Mouse (Mus musculus): ENCODE results near the gene Ddx50. TPM values are rescaled to one million over a fixed set of nuclear protein-coding genes. Genes with fewer than 3 reads are reported as not detected.

The Ddx50 gene
- total and polyA plus RNA-seq, 3 experiments, result 35.4 to 67.5 (median 58.0) TPM

DNA sequence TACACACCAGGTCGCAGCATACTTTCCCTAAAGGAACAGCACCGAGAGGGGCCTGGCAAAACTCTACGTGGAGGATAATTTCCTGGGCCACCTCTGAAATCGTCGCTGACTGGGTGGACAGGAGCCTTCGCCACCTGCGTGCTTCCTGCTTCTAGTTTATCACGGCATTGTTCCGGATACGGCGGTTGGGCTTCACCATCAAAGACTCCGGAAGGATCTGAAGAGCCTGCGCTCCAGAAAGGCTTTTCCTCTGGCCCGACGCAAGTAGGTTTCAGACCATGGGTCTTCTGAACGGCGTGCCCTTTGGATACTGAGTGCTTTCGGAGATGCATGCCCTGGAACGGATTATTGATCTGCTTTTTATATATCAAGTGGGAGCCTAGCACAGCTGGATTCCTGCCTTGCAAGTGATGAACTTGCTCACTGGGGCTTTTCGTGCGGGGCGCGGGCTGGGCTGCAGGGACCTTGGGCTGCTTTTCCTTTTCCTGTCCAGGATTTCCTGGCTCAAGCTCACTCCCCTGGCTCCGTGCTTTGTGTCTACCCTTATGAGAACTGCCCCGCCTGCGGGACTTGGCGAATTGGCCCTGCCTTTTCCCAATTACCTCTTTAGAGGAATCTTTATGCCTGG, 14.1 kb upstream of the Ddx50 start:
- no peak overlapping the region for H3K4me3 ChIP-seq (ENCODE audit: low read depth, low read length)
- peaks cover 7% of the 10 kb centered on the region; the same call in 1 of the 2 replicates for H3K27me3 ChIP-seq (ENCODE audit: insufficient read depth, low read length)
- no peaks in the 10 kb centered on the region for H3K9me3 ChIP-seq (replicated peaks)
- no peaks in the 10 kb centered on the region; the same call in 1 of the 2 replicates for H3K4me1 ChIP-seq (ENCODE audit: insufficient read depth, low read depth, low read length)
- no peak for DNase-seq (ENCODE audit: low spot score)
- ATAC-seq (ENCODE audit: extremely low read depth, insufficient number of reproducible peaks, low FRiP score, poor library complexity, severe bottlenecking), result no peak
- no peaks in the 10 kb centered on the region for H3K36me3 ChIP-seq (replicated peaks)
- TF ChIP-seq TAL1 (conservative IDR thresholded peaks at IDR 0.05; ENCODE audit: low read depth, low read length), result no peak
- TF ChIP-seq GATA2 (IDR thresholded peaks at IDR 0.05; ENCODE audit: borderline replicate concordance, low read depth, low read length), result no peak
- no peak for TF ChIP-seq POLR2AphosphoS5 (IDR thresholded peaks at IDR 0.05; ENCODE audit: insufficient replicate concordance, low read depth, low read length)
- no peak for TF ChIP-seq CTCF (IDR thresholded peaks at IDR 0.05; ENCODE audit: low read depth, low read length)

DNA sequence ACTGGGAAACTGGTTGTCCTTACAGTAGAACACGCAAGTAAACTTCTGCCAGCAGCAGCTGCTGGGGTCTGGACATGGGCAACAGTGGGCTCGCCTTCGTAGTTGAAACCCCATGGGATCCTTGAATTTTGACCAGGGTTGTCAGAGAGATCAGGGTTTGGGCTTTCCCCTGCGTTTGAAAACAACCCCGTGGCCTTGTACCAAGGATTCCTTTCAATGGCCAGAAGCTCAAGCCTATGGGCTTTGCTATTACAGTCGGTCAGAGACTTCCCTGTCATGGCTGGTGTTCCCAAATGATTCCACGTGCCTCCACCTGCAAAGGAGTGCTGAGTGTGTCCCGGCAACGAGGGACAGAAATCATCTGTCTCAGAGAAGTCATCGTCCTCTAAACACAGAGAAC, 13.2 kb upstream of the Ddx50 start:
- H3K27me3 ChIP-seq (ENCODE audit: insufficient read depth, low read length), result peaks cover 4% of the 10 kb centered on the region; the same call in 1 of the 2 replicates
- H3K9me3 ChIP-seq (replicated peaks), result no peaks in the 10 kb centered on the region
- no peaks in the 10 kb centered on the region for H3K36me3 ChIP-seq (replicated peaks)
- DNase-seq (ENCODE audit: low spot score) (no peak), ATAC-seq (ENCODE audit: extremely low read depth, insufficient number of reproducible peaks, low FRiP score, poor library complexity, severe bottlenecking) (no peak)
- H3K4me1 ChIP-seq (ENCODE audit: insufficient read depth, low read depth, low read length), result no peaks in the 10 kb centered on the region; the same call in 1 of the 2 replicates
- H3K4me3 ChIP-seq (ENCODE audit: low read depth, low read length), result no peak overlapping the region
- TF ChIP-seq TAL1 (conservative IDR thresholded peaks at IDR 0.05; ENCODE audit: low read depth, low read length), result no peak
- no peak for TF ChIP-seq POLR2AphosphoS5 (IDR thresholded peaks at IDR 0.05; ENCODE audit: insufficient replicate concordance, low read depth, low read length)
- TF ChIP-seq CTCF (IDR thresholded peaks at IDR 0.05; ENCODE audit: low read depth, low read length), result no peak
- TF ChIP-seq GATA1 (IDR thresholded peaks at IDR 0.05; ENCODE audit: borderline replicate concordance, low read length), result no peak

DNA sequence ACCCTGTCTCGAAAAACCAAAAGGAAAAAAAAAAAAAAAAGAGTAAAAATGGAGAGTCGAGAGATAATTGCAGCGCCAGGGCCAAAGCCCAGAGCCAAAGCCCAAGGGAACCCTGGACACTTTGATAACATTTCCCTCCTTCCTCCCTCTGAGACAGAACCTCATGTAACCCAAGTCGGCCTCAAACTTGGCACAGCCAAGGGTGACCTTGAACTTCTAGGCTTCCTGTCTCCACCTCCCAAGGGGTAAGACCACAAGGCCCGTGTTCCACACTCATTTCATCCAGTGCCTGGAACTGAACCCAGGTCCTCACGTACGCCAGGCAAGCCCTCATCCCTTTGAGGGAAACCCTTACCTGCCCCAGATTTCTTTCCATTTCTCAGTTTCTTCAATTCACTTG, 5.7 kb upstream of the Ddx50 start:
- H3K27me3 ChIP-seq (ENCODE audit: insufficient read depth, low read length), result no peaks in the 10 kb centered on the region
- no peaks in the 10 kb centered on the region for H3K36me3 ChIP-seq (replicated peaks)
- DNase-seq (ENCODE audit: low spot score) (no peak), ATAC-seq (ENCODE audit: extremely low read depth, insufficient number of reproducible peaks, low FRiP score, poor library complexity, severe bottlenecking) (no peak)
- H3K4me3 ChIP-seq (ENCODE audit: low read depth, low read length), result no peak overlapping the region
- H3K4me1 ChIP-seq (ENCODE audit: insufficient read depth, low read depth, low read length), result peaks cover 4% of the 10 kb centered on the region; the same call in 1 of the 2 replicates
- no peaks in the 10 kb centered on the region for H3K9me3 ChIP-seq (replicated peaks)
- TF ChIP-seq CTCF (IDR thresholded peaks at IDR 0.05; ENCODE audit: low read depth, low read length) (no peak), POLR2AphosphoS5 (IDR thresholded peaks at IDR 0.05; ENCODE audit: insufficient replicate concordance, low read depth, low read length) (no peak), GATA1 (IDR thresholded peaks at IDR 0.05; ENCODE audit: borderline replicate concordance, low read length) (no peak), GATA2 (IDR thresholded peaks at IDR 0.05; ENCODE audit: borderline replicate concordance, low read depth, low read length) (no peak), TAL1 (conservative IDR thresholded peaks at IDR 0.05; ENCODE audit: low read depth, low read length) (no peak)

DNA sequence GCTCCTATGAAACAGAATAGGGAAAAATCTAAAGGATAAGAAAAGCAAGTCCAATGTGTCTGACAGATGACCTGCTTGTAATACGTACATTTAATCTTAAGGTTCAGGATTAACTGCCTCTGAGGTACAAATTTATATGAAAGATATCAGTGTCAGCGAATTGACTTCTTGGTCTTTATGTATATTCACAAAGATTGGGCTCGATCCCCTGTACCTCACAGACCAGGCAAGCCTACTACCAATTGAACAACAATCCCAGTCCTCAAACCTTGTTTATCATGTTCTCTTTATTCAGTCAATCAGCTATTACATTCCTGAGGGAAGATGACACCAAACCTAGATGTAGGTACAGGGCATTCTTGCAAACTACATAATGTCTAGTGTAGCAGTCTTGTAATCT, 943 bp upstream of the Ddx50 start:
- Histone ChIP-seq H3K4me3 (ENCODE audit: low read depth, low read length) (peak overlapping the region; percentile 82; the same call in 1 of the 2 replicates), H3K9me3 (replicated peaks) (no peaks in the 10 kb centered on the region), H3K36me3 (replicated peaks) (peaks cover 3% of the 10 kb centered on the region), H3K4me1 (ENCODE audit: insufficient read depth, low read depth, low read length) (peaks cover 8% of the 10 kb centered on the region; the same call in 1 of the 2 replicates), H3K27me3 (ENCODE audit: insufficient read depth, low read length) (no peaks in the 10 kb centered on the region)
- ATAC-seq (ENCODE audit: extremely low read depth, insufficient number of reproducible peaks, low FRiP score, poor library complexity, severe bottlenecking), result no peak
- TF ChIP-seq GATA2 (IDR thresholded peaks at IDR 0.05; ENCODE audit: borderline replicate concordance, low read depth, low read length), result no peak
- DNase-seq (ENCODE audit: low spot score), result no peak

DNA sequence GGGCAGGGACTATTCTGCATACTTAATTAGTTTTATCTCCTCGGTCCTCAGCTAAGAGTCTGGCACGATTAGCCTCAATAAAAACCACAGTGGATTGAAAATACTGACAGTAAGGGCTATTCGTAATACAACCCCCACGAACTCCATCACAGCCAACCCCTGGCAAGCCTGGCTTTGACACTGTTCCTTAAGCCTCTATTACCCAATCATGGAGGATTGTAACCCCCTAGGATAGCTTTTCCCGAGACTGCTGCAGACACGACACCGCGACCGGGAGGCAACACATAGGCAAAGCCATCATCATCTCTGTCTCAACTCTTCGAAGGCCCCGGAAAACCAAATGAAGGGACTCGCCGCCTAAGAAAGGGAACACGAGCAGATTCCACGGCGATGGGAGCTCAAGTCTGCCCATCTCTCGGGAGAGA, 648 bp downstream of the Ddx50 start:
- peaks cover 13% of the 10 kb centered on the region for H3K36me3 ChIP-seq (replicated peaks)
- H3K4me3 ChIP-seq (ENCODE audit: low read depth, low read length), result peak overlapping the region; percentile 82
- ATAC-seq (ENCODE audit: extremely low read depth, insufficient number of reproducible peaks, low FRiP score, poor library complexity, severe bottlenecking) (no peak), DNase-seq (ENCODE audit: low spot score) (no peak)
- no peak for TF ChIP-seq TAL1 (conservative IDR thresholded peaks at IDR 0.05; ENCODE audit: low read depth, low read length)
- no peak for TF ChIP-seq CTCF (IDR thresholded peaks at IDR 0.05; ENCODE audit: low read depth, low read length)
- no peak for TF ChIP-seq GATA1 (IDR thresholded peaks at IDR 0.05; ENCODE audit: borderline replicate concordance, low read length)
- no peak for TF ChIP-seq GATA2 (IDR thresholded peaks at IDR 0.05; ENCODE audit: borderline replicate concordance, low read depth, low read length)
- TF ChIP-seq POLR2AphosphoS5 (IDR thresholded peaks at IDR 0.05; ENCODE audit: insufficient replicate concordance, low read depth, low read length), result no peak
- H3K27me3 ChIP-seq (ENCODE audit: insufficient read depth, low read length), result no peaks in the 10 kb centered on the region
- H3K4me1 ChIP-seq (ENCODE audit: insufficient read depth, low read depth, low read length), result peaks cover 8% of the 10 kb centered on the region; the same call in 1 of the 2 replicates
- H3K9me3 ChIP-seq (replicated peaks), result no peaks in the 10 kb centered on the region

DNA sequence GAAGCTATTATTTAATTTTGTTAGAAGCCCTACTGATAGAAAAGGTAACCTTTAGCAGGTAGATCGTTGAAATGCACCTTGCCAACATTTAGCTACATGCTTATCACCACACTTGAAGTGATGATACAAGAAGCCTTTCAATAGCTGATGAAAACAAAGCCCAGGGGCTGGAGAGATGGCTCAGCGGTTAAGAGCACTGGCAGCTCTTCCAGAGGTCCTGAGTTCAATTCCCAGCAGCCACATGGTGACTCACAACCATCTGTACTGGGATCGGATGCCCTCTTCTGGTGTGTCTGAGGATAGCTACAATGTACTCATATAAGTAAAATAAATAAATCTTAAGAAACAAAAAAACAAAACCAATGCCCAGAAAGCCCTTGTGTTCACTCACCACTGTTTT, 46.9 kb downstream of the Ddx50 start:
- no peak for DNase-seq (ENCODE audit: low spot score)

More for the DNA sequence above, 46.9 kb downstream of the Ddx50 start:
- ATAC-seq (ENCODE audit: extremely low read depth, insufficient number of reproducible peaks, low FRiP score, poor library complexity, severe bottlenecking), result no peak
- peaks cover 4% of the 10 kb centered on the region for H3K36me3 ChIP-seq (replicated peaks)
- no peaks in the 10 kb centered on the region for H3K27me3 ChIP-seq (ENCODE audit: insufficient read depth, low read length)
- no peaks in the 10 kb centered on the region for H3K9me3 ChIP-seq (replicated peaks)
- H3K4me1 ChIP-seq (ENCODE audit: insufficient read depth, low read depth, low read length), result peaks cover 9% of the 10 kb centered on the region
- TF ChIP-seq CTCF (IDR thresholded peaks at IDR 0.05; ENCODE audit: low read depth, low read length) (no peak), GATA1 (IDR thresholded peaks at IDR 0.05; ENCODE audit: borderline replicate concordance, low read length) (no peak), POLR2AphosphoS5 (IDR thresholded peaks at IDR 0.05; ENCODE audit: insufficient replicate concordance, low read depth, low read length) (no peak), TAL1 (conservative IDR thresholded peaks at IDR 0.05; ENCODE audit: low read depth, low read length) (no peak), GATA2 (IDR thresholded peaks at IDR 0.05; ENCODE audit: borderline replicate concordance, low read depth, low read length) (no peak)
- no peak overlapping the region for H3K4me3 ChIP-seq (ENCODE audit: low read depth, low read length)
